Mouse (Mus musculus) ovary, adult 18-20 months (tissue): ENCODE data around the gene Gm7029.
A peak's percentile ranks its signal among the peaks of the same experiment; 100 is the strongest.
"Not testable (repeated sequence)": the region's sequence is repeated elsewhere in the genome, so short reads cannot be mapped to it uniquely, and the experiment has no call there.

Experiments used
- DNase-seq: peaks from one replicate; pipeline ENCODE4 v3.0.0; 2022; ENCODE audit warnings: low spot score, mixed read lengths

The Gm7029 gene

GRCm38 (mm10) chr17:33891892-33892291 lies 18.3 kb downstream of the Gm7029 start:
- not testable (repeated sequence) for DNase-seq

- DNase-seq, result no peak
Observed at GRCm38 (mm10) chr17:33892429-33892828, 18.8 kb downstream of the Gm7029 start.

- DNase-seq, result not testable (repeated sequence)
Observed at GRCm38 (mm10) chr17:33893011-33893410, 19.4 kb downstream of the Gm7029 start.

- DNase-seq, result no peak
Observed at GRCm38 (mm10) chr17:33897114-33897794, 23.6 kb downstream of the Gm7029 start.

- not testable (repeated sequence) for DNase-seq
Observed at GRCm38 (mm10) chr17:33898193-33898592, 24.6 kb downstream of the Gm7029 start.

- no peak for DNase-seq
Observed at GRCm38 (mm10) chr17:33899642-33900041, 26.0 kb downstream of the Gm7029 start.

- DNase-seq, result no peak
Observed at GRCm38 (mm10) chr17:33900281-33900988, 26.8 kb downstream of the Gm7029 start.

- DNase-seq, result no peak
Observed at GRCm38 (mm10) chr17:33900989-33901314, 27.3 kb downstream of the Gm7029 start.

- DNase-seq, result no peak
Observed at GRCm38 (mm10) chr17:33901653-33902052, 28.0 kb downstream of the Gm7029 start.

GRCm38 (mm10) chr17:33902079-33902478 lies 28.4 kb downstream of the Gm7029 start:
- no peak for DNase-seq

- no peak for DNase-seq
Observed at GRCm38 (mm10) chr17:33902491-33902890, 28.9 kb downstream of the Gm7029 start.

GRCm38 (mm10) chr17:33903911-33904651 lies 30.4 kb downstream of the Gm7029 start:
- not testable (repeated sequence) for DNase-seq

GRCm38 (mm10) chr17:33904835-33905234 lies 31.2 kb downstream of the Gm7029 start, which contains the start of gene Platr17:
Platr17 (plus strand) TSS chr17:33905135.
- DNase-seq, result not testable (repeated sequence)

GRCm38 (mm10) chr17:33908331-33909076 lies 34.9 kb downstream of the Gm7029 start:
- DNase-seq, result peak; percentile 28

GRCm38 (mm10) chr17:33909077-33909868 lies 35.6 kb downstream of the Gm7029 start, which contains the start of gene Daxx:
Daxx (plus strand) TSS chr17:33909414.
- peak; percentile 97 for DNase-seq

- DNase-seq, result peak; percentile 28
Observed at GRCm38 (mm10) chr17:33909869-33910250, 36.2 kb downstream of the Gm7029 start.

- DNase-seq, result no peak
Observed at GRCm38 (mm10) chr17:33910346-33911051, 36.9 kb downstream of the Gm7029 start.

GRCm38 (mm10) chr17:33911052-33911812 lies 37.6 kb downstream of the Gm7029 start:
- no peak for DNase-seq

GRCm38 (mm10) chr17:33911813-33912414 lies 38.3 kb downstream of the Gm7029 start:
- no peak for DNase-seq
